Mouse (Mus musculus) forebrain, embryonic 15.5 days (tissue): ENCODE measurements around the gene Rack1. TPM values are rescaled to one million over a fixed set of nuclear protein-coding genes. Genes with fewer than 3 reads are reported as not detected.

Experiments
- ATAC-seq: fragments of 200-750 bp; cut with Nextera tagmentation; replicated peaks from 2 replicates; pipeline ENCODE4 v1.8.0; 2017; ENCODE audit warnings: mild to moderate bottlenecking, moderate TSS enrichment, moderate library complexity
- H3K27ac ChIP-seq: fragments of 300-500 bp; sonication (generic); replicated peaks from 2 replicates; pipeline ENCODE4 v1.5.1; 2015; ENCODE audit warnings: mild to moderate bottlenecking, inconsistent platforms
- H3K27me3 ChIP-seq: fragments of 300-500 bp; sonication (generic); 2 replicates; pipeline ENCODE4 v1.6.1; 2015; ENCODE audit warnings: inconsistent platforms
- H3K36me3 ChIP-seq: fragments of 300-500 bp; sonication (generic); 2 replicates; pipeline ENCODE4 v1.6.1; 2015; ENCODE audit warnings: mild to moderate bottlenecking, inconsistent platforms
- H3K4me1 ChIP-seq: fragments of 300-500 bp; sonication (generic); 2 replicates; pipeline ENCODE4 v1.6.1; 2015; ENCODE audit warnings: inconsistent platforms
- H3K4me2 ChIP-seq: fragments of 300-500 bp; sonication (generic); replicated peaks from 2 replicates; pipeline ENCODE4 v1.6.1; 2015; ENCODE audit warnings: mild to moderate bottlenecking, inconsistent platforms
- H3K4me3 ChIP-seq: fragments of 300-500 bp; sonication (generic); 2 replicates; pipeline ENCODE4 v1.5.1; 2015; ENCODE audit warnings: mild to moderate bottlenecking, inconsistent platforms
- H3K9ac ChIP-seq: fragments of 300-500 bp; sonication (generic); replicated peaks from 2 replicates; pipeline ENCODE4 v1.6.1; 2015; ENCODE audit warnings: mild to moderate bottlenecking, inconsistent platforms
- H3K9me3 ChIP-seq: fragments of 300-500 bp; sonication (generic); 2 replicates; pipeline ENCODE4 v1.6.1; 2016; ENCODE audit warnings: inconsistent platforms
- WGBS: fragments of 180-500 bp; shearing (Covaris S2); methylation state at CpG from one replicate; pipeline ENCODE4 v1.1.7; 2015; ENCODE audit warnings: mixed read lengths; 5-methylcytosine and 5-hydroxymethylcytosine counted together
- polyA plus RNA-seq: library from polyadenylated mRNA; unstranded; fragments of >200 nt; fragmentation: Nextera tagmentation; extraction: Ambion mirVana; gene quantifications from 2 replicates; pipeline ENCODE4 v1.2.1, GENCODE M21; 2015

Gene Rack1
- polyA plus RNA-seq, 1 experiment from 2014 or later, result 475 TPM

DNA sequence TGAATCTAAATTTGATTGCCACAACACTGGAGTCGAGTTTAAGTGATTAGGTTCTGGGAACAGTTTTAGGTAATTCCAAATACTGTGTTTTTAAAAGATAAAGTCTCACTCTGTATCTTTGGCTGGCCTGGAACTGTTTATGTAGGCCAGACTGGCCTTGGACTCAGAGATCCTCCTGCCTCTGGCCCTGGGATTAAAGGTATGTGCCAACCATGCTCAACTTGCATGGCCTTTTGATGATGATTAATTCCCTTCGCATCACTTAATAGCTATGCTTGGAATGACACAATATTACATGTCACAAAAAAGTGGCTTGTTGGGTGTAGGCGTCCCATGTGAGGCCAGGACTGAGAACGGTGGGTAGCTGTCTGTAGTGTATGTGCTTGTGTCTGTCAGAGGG is 52.1 kb downstream of the Rack1 start:
- Histone ChIP-seq H3K4me2 (peak overlapping the region; percentile 83; the same call in 1 of the 2 replicates), H3K36me3 (no peaks in the 10 kb centered on the region), H3K9me3 (no peaks in the 10 kb centered on the region), H3K4me3 (peak overlapping the region; percentile 64), H3K4me1 (peaks cover 31% of the 10 kb centered on the region), H3K27me3 (no peaks in the 10 kb centered on the region), H3K9ac (no peak overlapping the region), H3K27ac (no peak overlapping the region)
- WGBS, result 73% methylated on average over 4 of the region's 4 CpGs
- ATAC-seq, result no peak

DNA sequence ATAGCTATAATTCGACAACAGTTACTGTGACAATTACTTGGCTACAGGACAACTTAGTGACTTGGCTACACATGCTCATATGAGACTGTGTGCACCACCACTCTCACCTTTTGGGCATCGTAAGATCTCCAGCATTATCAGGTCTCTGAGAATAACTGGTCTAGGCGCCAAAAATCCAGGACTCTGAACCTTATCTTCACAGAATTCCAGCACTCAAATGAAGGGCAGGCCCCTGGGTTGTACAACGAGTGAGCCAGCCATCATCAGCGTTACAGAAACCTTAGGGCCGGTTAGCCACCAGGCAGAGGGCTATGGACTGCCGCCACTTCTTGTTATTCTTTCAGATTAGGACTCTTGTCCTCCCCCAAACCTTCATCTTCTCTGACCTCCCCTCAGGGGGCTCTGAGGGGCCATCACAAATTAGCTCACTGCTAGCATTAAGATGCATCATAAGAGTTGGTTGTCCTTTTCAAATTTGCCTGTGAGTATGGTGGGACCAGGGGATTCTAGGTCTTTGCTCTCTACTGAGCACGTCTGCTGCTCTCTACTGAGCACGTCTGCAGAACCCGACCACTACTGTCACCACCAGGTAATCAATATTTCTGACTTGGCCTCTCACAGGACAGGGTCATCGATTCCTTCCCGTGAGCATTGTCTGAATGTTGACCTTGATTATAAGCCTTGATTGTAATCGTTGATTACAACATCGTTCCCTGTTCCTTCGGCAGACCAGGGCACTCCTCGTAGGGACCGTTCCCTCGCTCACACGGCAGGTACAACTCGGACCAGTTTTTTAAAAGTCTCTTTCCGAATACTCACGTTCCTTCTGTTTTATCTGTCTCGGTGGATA is 52.7 kb downstream of the Rack1 start:
- Histone ChIP-seq H3K9ac (peak overlapping the region; percentile 51), H3K36me3 (no peaks in the 10 kb centered on the region), H3K27ac (peak overlapping the region; percentile 56), H3K4me3 (peak overlapping the region; percentile 64), H3K4me2 (peak overlapping the region; percentile 83), H3K27me3 (no peaks in the 10 kb centered on the region), H3K4me1 (peaks cover 36% of the 10 kb centered on the region), H3K9me3 (no peaks in the 10 kb centered on the region)
- WGBS, result 9% methylated on average over 23 of the region's 23 CpGs
- peak; percentile 24 for ATAC-seq

DNA sequence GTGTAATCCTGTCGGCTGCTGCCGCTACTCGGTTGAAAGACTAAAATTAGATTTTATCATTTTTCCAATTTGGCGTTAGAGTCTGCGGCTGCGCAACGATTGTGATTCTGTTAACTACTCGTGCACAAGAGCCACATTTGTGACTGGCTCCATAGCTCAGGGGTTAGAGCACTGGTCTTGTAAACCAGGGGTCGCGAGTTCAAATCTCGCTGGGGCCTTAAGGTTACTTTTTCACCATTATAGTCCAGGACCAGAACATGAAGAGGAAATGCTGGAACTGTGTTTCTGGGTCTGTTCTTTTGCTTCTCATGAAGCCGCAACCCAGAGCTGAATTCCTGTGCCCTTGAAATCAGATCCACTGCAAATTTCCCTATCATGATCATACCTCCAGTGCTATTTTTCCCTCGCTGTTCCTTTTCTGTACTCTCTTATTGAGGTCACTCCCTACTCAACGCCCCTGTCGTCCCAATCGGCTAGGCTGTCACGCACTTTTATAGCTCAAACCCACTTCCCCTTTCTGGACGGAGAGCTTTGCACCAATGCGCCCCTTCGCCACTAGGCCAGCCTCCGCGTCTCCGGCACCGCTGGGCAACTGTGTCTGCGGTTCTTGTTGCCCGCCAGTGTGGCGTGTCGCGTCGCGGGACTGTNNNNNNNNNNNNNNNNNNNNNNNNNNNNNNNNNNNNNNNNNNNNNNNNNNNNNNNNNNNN is 53.5 kb downstream of the Rack1 start:
- WGBS, result under 1% methylated on average over 31 of the region's 31 CpGs
- peak overlapping the region; percentile 56 for H3K27ac ChIP-seq
- H3K4me1 ChIP-seq, result peaks cover 44% of the 10 kb centered on the region
- peak overlapping the region; percentile 64 for H3K4me3 ChIP-seq
- peak; percentile 54 for ATAC-seq
- H3K9me3 ChIP-seq, result no peaks in the 10 kb centered on the region
- H3K9ac ChIP-seq, result peak overlapping the region; percentile 51
- no peaks in the 10 kb centered on the region for H3K36me3 ChIP-seq
- 0 out of 2 replicates have a peak, but pooled peaks cover 4% of the 10 kb centered on the region for H3K27me3 ChIP-seq
- H3K4me2 ChIP-seq, result peak overlapping the region; percentile 83

Other genes with a start within 250 kb of the Rack1 start
- 6.0 and 6.3 TPM in 2 replicates for gene Trim41, start 17.0 kb downstream of the Rack1 start, polyA plus RNA-seq
- 1.4 and 1.7 TPM in 2 replicates for gene Trim7, start 25.8 kb downstream of the Rack1 start, polyA plus RNA-seq
- gene Gm12184, start 26.3 kb downstream of the Rack1 start, polyA plus RNA-seq, result 4.5 and 5.8 TPM in 2 replicates
- 1.6 and 1.9 TPM in 2 replicates for gene Irgm1, start 71.4 kb downstream of the Rack1 start, polyA plus RNA-seq
- 0.11 and 0.14 TPM in 2 replicates for gene Gm5431, start 101.9 kb downstream of the Rack1 start, polyA plus RNA-seq
- 1.3 and 1.5 TPM in 2 replicates for gene Psme2b, start 145.9 kb downstream of the Rack1 start, polyA plus RNA-seq
- gene Olfr56, start 178.6 kb downstream of the Rack1 start, polyA plus RNA-seq, result not detected in 2 replicates
- gene 9930111J21Rik1, start 179.1 kb downstream of the Rack1 start, polyA plus RNA-seq, result 0.34 and 0.55 TPM in 2 replicates
- gene Gm12185, start 191.9 kb downstream of the Rack1 start, polyA plus RNA-seq, result not detected in 2 replicates
- not detected in 2 replicates for gene Tgtp1, start 193.8 kb downstream of the Rack1 start, polyA plus RNA-seq